Mouse (Mus musculus) adipocyte (in vitro differentiated cells): ENCODE data around the gene Vmn2r34.
"Not testable (repeated sequence)": the region's sequence is repeated elsewhere in the genome, so short reads cannot be mapped to it uniquely, and the experiment has no call there.

Source experiments
- DNase-seq: peaks from one replicate; pipeline ENCODE4 v3.0.0-alpha.2; 2016; ENCODE audit warnings: low spot score

Vmn2r34 gene

GRCm38 (mm10) chr7:7689413-7689812 is at the start of gene Vmn2r34:
Vmn2r34 (minus strand) TSS chr7:7689513.
- DNase-seq, result not testable (repeated sequence)

- not testable (repeated sequence) for DNase-seq
Measured at GRCm38 (mm10) chr7:7674032-7674431, 15.3 kb downstream of the Vmn2r34 start.
